Mouse (Mus musculus) myocyte (in vitro differentiated cells): ENCODE data around the gene Pdia3.

Experiments used
- CEBPB ChIP-seq: IDR thresholded peaks from 2 replicates; pipeline ENCODE4 v1.6.1; 2011; ENCODE audit warnings: mild to moderate bottlenecking, moderate library complexity; ENCODE audit not compliant: poor library complexity, insufficient read depth, severe bottlenecking
- E2F4 ChIP-seq: IDR thresholded peaks from one replicate; pipeline ENCODE4 v1.6.1; 2011; ENCODE audit warnings: mild to moderate bottlenecking, control low read depth, moderate library complexity; ENCODE audit not compliant: insufficient read depth
- MAX ChIP-seq: IDR thresholded peaks from one replicate; pipeline ENCODE4 v1.6.1; 2011; ENCODE audit warnings: low read depth, mild to moderate bottlenecking, control low read depth
- MYOD1 ChIP-seq, 3 experiments: IDR thresholded peaks; one replicate each; pipeline ENCODE4 v1.6.1; 2011; ENCODE audit warnings: control low read depth in 2 of 3, low read depth in 2 of 3, mild to moderate bottlenecking in 2 of 3, moderate library complexity in 1 of 3; ENCODE audit not compliant: insufficient read length in 2 of 3, control insufficient read depth in 1 of 3
- MYOG ChIP-seq, 3 experiments: IDR thresholded peaks; one replicate each; pipeline ENCODE4 v1.6.1; 2011; ENCODE audit warnings: control low read depth in 2 of 3, low read depth in 2 of 3, mild to moderate bottlenecking in 2 of 3; ENCODE audit not compliant: insufficient read length in 2 of 3, control insufficient read depth in 1 of 3, insufficient read depth in 1 of 3
- POLR2A ChIP-seq: IDR thresholded peaks from one replicate; pipeline ENCODE4 v1.6.1; 2011; ENCODE audit warnings: low read depth, mild to moderate bottlenecking, control low read depth, moderate library complexity; ENCODE audit not compliant: insufficient read length
- POLR2AphosphoS2 ChIP-seq: IDR thresholded peaks from one replicate; pipeline ENCODE4 v1.6.1; 2011; ENCODE audit warnings: low read depth, control low read depth; ENCODE audit not compliant: insufficient read length
- REST ChIP-seq: IDR thresholded peaks from one replicate; pipeline ENCODE4 v1.6.1; 2011; ENCODE audit warnings: mild to moderate bottlenecking, control low read depth, moderate library complexity; ENCODE audit not compliant: insufficient read depth, insufficient read length
- TCF12 ChIP-seq: IDR thresholded peaks from one replicate; pipeline ENCODE4 v1.6.1; 2011; ENCODE audit warnings: mild to moderate bottlenecking, control low read depth; ENCODE audit not compliant: poor library complexity, insufficient read depth, severe bottlenecking
- TCF3 ChIP-seq: IDR thresholded peaks from one replicate; pipeline ENCODE4 v1.6.1; 2011; ENCODE audit warnings: low read depth, control low read depth; ENCODE audit not compliant: insufficient read length
- USF1 ChIP-seq: IDR thresholded peaks from one replicate; pipeline ENCODE4 v1.6.1; 2011; ENCODE audit warnings: low read depth, mild to moderate bottlenecking, control low read depth, moderate library complexity

GRCm38 (mm10) chr2:121425890-121426289 lies 12.3 kb downstream of the Pdia3 start:
- TF ChIP-seq POLR2A (no peak), REST (no peak), POLR2AphosphoS2 (no peak), MYOD1 (IDR thresholded peaks at IDR 0.05; ENCODE audit: control insufficient read depth in 1 of 3, insufficient read length in 2 of 3, low read depth in 2 of 3) (no peak), TCF12 (no peak), E2F4 (no peak), MAX (no peak), CEBPB (no peak), TCF3 (no peak), USF1 (no peak), MYOG (IDR thresholded peaks at IDR 0.05; ENCODE audit: control insufficient read depth in 1 of 3, insufficient read depth in 1 of 3, insufficient read length in 2 of 3, low read depth in 2 of 3) (no peak)
